Mouse (Mus musculus): ENCODE results near the gene Fcho1.
"Not testable (repeated sequence)": the region's sequence is repeated elsewhere in the genome, so short reads cannot be mapped to it uniquely, and the experiment has no call there.

Fcho1 gene

DNA sequence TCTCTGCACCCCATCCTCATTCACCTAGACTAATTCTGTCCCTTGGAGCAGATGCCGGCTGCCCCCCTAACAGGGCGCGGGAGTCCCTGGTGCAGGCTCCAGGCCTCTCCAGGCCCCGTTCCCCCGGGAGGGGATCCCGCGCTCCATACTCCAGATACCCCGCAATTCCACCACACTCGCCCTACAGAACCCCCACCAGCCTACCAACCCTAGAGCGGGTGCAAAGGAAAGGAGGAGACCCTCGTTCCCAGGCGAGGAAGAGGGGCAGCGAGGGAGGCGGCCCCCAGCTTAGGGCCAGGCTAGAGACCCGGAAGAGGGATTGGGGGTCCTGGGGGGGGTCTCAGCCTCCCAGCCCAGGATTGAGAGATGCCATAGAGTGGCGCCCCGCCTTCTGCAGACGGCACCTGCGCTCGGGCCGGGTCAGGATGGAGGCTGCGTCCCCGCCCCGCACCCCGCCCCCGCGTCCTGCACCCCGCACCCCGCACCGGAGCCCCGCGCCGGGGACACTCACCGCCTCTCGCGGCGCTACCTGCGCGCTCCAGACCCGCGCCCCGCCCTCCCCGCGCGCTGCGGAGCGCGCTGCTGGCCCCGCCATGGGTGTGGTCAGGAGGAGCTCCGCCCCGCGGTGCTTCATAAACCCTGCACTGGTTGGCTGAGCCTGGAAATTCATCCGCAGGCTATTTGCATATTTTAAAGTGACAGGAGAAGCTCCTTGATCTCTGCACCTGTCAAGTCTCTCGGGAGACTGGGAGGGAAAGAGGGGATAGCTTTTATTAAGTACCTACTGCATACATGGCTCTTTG lies at the start of gene Fcho1:
Fcho1 (minus strand) TSS at position 595 of the 803 bp plus-strand sequence.
- peak; percentile 88 for DNase-seq (ENCODE audit: low spot score)

DNA sequence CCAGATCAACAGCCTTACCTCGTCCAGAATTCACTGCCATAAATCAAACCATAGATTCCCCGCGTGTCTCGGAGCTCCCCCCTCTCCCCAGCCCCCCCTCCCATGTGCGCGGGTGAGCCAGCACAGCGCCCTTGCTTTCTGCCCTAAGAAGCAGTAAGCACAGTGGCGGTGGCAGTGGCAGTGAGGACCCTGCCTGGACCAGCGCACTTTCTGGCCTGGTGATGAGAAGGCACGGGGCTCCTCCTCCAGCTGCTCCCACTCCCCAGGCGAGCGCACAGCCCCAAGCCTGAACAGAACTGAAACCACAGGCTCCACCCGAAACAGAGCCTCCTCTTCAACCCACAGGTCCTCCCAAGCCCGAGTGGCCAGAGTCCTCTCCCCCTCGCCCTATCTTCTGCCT lies 45.8 kb upstream of the Fcho1 start:
- no peak for DNase-seq (ENCODE audit: low spot score)

GRCm38 (mm10) chr8:71758816-71759215 lies 33.3 kb upstream of the Fcho1 start:
- DNase-seq (ENCODE audit: low spot score), result no peak

GRCm38 (mm10) chr8:71752881-71753552 lies 27.5 kb upstream of the Fcho1 start:
- peak; percentile 60 for DNase-seq (ENCODE audit: low spot score)

DNA sequence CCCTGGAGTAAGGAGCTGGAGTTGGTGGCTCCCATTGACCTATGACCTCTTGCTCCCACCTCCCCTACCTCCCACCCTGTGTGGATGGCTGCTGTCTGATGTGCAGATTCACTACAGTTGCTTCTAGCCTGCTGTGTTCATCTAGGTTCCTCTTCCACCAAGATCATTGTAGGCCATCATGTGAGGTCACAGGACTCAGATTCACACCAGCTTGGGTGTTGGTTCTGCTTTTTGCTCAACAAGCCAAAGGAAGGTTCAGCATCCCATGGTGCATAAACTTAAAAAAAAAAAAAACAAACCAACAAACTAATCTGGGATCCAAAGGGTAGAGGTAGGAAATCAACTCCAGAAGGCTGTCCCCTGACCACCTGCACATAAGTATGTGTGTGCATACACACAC lies 26.7 kb upstream of the Fcho1 start:
- DNase-seq (ENCODE audit: low spot score), result not testable (repeated sequence)

DNA sequence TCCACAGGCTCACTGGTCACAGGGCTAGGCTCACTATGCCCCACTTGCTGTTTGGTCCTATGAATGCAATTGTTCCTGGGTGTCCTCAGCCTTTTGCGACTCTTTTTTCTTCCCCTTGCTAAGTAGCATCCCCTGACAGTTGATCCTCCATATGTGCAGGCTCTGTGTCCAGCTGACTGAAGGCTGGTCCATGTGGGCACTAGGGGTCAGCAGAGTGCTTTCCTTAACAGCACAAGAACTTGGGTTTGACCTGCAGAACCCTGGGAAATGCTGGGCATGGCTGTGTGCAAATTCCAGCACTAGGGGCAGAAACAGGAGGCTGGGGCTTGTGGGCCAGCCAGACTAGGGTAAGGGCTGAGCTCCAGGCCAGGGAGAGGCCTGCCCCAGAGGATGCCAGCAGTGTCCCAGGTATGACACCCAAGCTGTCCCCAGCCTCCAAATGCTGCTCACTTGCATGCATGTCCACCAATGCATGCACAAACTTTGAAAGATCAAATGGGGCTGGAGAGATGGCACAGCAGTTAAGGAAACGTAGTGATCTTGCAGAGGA lies 25.9 kb upstream of the Fcho1 start:
- DNase-seq (ENCODE audit: low spot score), result peak; percentile 81

DNA sequence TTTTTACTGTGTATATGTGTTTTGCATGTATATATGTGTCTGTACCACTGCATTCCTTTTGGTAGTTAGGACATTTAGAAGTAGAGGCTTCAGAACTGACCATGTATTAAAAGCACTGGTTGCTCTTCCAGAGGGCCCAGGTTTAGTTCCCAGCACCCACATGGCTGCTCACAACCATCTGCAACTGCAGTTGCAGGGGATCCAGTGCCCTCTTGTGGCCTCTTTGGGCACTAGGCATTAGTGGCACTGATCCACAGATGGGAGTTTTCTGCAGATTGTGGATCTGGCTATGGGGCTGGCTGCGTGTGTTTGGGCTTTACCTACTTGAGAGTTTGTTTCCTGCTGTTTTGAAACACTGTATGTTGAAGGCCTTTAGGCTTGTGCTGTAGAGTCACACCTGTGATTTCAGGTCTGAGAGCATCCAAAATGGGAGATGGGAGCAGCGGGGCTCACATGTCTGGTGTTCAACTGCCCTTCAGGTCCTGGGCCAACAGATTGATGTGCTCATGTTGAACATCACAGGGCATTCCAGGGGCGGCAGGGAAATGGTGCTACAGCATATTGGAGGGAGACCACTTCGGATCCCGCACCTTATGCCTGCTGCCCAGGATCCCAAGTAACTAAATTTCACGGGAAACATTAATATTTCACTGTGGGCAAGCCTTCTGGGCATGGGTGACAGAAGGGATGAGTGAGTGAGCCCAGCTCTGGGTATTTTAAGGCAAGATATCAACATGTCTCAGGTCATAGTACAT lies 24.0 kb upstream of the Fcho1 start:
- DNase-seq (ENCODE audit: low spot score), result peak; percentile 37

DNA sequence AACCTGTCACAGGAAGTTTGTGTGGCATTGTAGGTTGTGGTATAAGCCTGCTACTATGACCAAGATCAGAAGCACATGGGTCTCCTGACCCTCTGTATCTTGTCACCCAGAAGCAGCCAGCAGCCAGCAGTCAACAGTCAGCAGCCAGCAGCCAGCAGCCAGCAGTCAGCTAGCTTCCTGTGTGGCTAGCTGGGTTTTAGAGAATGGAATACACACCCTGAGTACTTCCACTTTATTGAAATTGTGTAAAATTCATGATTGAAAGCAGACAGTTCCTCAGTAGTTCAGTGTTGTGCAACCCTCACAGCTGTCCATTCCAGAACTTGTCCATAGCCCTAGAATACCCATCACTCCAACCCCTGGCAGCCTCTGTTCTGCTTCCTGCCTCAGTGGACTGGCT lies 21.6 kb upstream of the Fcho1 start:
- DNase-seq (ENCODE audit: low spot score), result peak; percentile 19

DNA sequence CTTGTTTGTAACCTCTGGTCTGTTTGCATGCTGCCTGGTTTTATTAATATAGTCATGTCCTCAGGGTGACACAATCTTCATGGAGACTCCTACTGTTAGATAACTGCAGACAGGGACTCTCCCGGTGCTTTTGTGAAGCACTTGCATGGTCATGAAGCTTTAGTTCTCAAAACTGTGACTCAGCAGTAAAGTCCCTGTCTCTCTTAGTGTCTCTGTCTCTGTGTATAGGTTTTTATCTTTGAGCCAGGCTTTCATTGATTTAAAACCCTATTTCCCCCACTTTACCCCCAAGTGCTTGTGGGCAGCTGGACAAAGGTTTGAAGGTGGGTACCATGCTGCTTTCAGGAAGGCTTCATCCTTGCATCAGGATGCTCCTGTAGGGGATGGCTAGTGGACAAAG lies 19.8 kb upstream of the Fcho1 start:
- no peak for DNase-seq (ENCODE audit: low spot score)

- peak; percentile 28 for DNase-seq (ENCODE audit: low spot score)
Measured at GRCm38 (mm10) chr8:71742783-71743182, 17.3 kb upstream of the Fcho1 start.

- peak; percentile 55 for DNase-seq (ENCODE audit: low spot score)
Measured at GRCm38 (mm10) chr8:71741687-71742114, 16.2 kb upstream of the Fcho1 start.

GRCm38 (mm10) chr8:71741226-71741625 lies 15.7 kb upstream of the Fcho1 start:
- DNase-seq (ENCODE audit: low spot score), result no peak

- not testable (repeated sequence) for DNase-seq (ENCODE audit: low spot score)
Measured at GRCm38 (mm10) chr8:71738316-71738715, 12.8 kb upstream of the Fcho1 start.

DNA sequence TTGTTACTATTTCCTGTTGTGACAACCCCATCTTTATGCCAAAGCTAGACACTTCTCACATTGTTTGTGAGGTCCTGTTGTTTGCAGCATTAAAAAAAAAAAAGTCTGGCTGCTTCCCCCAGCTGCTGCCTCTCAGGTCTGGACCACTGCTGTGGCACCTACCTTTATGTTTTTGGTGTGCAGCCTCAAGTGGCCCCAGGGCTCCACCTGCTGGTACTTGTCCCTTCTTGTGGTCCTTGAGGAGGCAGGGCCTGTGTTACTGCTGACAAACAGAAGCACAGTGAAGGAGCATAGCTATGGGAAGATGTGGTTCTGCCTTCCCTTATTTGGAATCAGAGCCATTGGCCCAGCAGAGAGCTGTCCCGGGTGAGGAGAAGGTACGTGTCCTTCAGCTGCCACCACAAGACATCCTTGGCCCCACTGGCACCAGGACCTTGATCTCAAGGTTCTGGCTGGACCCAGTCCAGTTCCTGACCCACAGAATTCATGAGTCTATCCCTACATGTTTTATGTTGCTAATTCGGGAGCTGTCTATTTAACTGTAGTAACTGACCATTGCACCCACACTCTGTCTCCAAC lies 6.2 kb upstream of the Fcho1 start:
- DNase-seq (ENCODE audit: low spot score), result peak; percentile 76

DNA sequence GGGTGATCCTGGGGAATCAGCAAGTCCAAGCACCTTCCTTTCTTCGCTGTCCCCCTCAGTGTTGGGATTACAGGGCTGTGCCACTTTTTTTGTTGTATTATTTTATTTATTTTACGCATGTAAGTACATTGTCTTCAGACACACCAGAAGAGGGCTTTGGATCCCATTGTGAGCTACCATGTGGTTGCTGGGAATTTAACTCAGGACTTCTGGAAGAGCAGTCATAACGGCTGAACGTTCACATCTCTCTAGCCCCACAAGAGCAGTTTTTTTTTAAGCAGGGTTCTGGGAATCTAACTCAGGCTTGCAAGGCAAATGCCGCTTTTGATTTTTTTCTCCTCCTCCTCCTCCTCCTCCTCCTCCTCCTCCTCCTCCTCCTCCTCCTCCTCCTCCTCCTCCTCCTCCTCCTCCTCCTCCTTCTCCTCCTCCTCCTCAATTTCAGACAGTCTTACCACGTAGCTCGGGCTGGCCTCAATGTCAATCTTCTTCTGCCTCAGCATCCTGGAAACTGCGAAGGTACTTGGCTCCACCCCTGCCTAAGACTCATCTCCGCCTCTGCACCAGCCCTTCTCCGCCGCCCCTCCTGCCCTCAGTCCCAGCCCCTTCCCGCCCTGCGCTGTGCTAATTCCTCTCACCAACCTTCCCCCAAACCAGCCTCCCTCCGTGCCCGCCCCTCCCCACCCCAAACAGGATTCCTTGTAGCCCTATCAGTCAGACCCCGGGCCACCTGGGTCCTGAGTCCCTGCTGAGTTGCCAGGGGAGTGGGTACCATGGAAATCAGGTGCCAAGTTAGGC lies 3.5 kb upstream of the Fcho1 start:
- peak; percentile 37 for DNase-seq (ENCODE audit: low spot score)

DNA sequence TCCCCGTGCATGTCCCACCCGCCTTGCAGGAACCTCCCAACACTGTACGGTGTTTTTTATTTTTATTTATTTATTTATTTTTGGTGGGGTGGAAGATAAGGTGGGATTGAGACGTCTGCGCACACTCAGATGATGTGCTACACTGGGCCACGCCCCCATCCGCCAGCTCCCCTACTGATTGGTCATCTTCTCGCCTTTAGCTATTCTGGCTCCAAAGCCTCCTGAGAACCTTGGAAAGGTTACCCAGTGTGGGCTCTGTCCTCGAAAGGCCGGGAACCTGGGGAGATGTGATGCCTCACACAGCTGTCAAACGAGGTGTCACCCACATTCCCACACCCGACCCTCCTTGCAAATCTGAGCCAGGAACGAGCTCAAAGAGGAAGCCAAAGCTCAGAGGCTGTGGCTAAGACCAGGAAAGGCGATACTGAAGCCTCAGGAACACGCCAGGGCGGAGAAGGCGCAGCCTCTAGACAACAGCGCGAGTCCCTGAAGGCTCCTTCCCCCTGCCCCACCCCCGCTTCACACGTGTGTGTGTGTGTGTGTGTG lies 2.8 kb upstream of the Fcho1 start:
- peak; percentile 66 for DNase-seq (ENCODE audit: low spot score)

DNA sequence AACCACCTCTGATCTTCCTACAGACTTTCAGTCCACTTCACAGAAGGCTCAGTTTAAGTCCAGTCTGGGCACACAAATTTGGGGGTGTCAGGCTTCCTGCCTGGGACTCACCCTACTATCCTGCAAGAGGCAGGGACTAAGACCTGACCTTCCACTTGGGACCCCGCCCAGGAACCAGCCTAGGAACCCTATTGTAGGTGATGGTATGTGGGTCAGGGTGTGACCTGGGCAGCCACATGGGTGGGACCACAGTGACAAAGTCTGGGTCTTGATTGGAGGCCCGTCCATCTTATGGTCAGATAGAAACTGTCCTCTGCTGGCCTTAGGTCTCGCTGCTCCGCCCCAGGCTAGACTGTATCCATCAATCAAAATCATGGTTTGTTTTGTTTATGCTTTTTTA lies 1.1 kb downstream of the Fcho1 start:
- peak; percentile 44 for DNase-seq (ENCODE audit: low spot score)

DNA sequence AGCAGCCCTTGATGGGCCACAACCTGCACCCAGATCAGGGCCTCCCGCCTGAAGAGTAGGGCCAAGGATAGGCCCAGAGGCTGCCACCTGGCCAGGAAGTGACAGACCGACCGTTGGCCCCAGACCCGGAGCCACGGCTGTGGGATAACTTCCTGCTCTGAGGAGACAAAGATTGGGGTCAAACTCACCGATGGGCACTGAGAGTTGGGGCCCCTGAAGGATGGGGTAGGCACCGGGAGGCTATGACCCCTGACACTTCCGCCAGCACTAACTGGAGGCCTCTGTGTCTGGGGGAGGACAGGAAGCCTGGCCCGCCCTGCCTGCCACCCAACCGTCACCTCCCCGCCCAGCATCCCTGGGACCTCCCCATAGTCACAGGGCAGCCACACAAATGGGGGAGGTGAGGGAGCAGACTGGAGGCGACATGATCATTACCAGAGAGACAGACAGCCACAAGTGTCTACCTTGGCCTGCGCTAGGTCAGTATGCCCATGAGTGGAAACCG lies 2.4 kb downstream of the Fcho1 start:
- DNase-seq (ENCODE audit: low spot score), result no peak

- DNase-seq (ENCODE audit: low spot score), result no peak
Measured at GRCm38 (mm10) chr8:71719928-71720457, 5.5 kb downstream of the Fcho1 start.

- DNase-seq (ENCODE audit: low spot score), result no peak
Measured at GRCm38 (mm10) chr8:71719218-71719617, 6.3 kb downstream of the Fcho1 start.
